Mouse (Mus musculus) hindbrain, embryonic 10.5 days (tissue): ENCODE data around the gene Tmem214. TPM values are rescaled to one million over a fixed set of nuclear protein-coding genes. Genes with fewer than 3 reads are reported as not detected.
"Not testable (repeated sequence)": the region's sequence is repeated elsewhere in the genome, so short reads cannot be mapped to it uniquely, and the experiment has no call there.

Source experiments
- DNase-seq: peaks from one replicate; pipeline ENCODE4 v3.0.0-alpha.2; 2017; ENCODE audit warnings: low spot score
- H3K27ac ChIP-seq: fragments of 300-500 bp; sonication (generic); 2 replicates; pipeline ENCODE4 v1.5.1; 2016; ENCODE audit warnings: mild to moderate bottlenecking, moderate library complexity
- H3K27me3 ChIP-seq: fragments of 300-500 bp; sonication (generic); 2 replicates; pipeline ENCODE4 v1.6.1; 2016; ENCODE audit warnings: mild to moderate bottlenecking; ENCODE audit not compliant: poor library complexity, insufficient read depth, severe bottlenecking
- H3K36me3 ChIP-seq: fragments of 300-500 bp; sonication (generic); 2 replicates; pipeline ENCODE4 v1.6.1; 2016; ENCODE audit warnings: mild to moderate bottlenecking, moderate library complexity
- H3K4me1 ChIP-seq: fragments of 300-500 bp; sonication (generic); replicated peaks from 2 replicates; pipeline ENCODE4 v1.6.1; 2016; ENCODE audit warnings: mild to moderate bottlenecking
- H3K4me3 ChIP-seq: fragments of 300-500 bp; sonication (generic); 2 replicates; pipeline ENCODE4 v1.5.1; 2016; ENCODE audit warnings: mild to moderate bottlenecking, moderate library complexity
- H3K9me3 ChIP-seq: fragments of 300-500 bp; sonication (generic); 2 replicates; pipeline ENCODE4 v1.6.1; 2016; ENCODE audit warnings: mild to moderate bottlenecking, moderate library complexity
- WGBS: fragments of 180-500 bp; shearing (Covaris S2); methylation state at CpG from one replicate; pipeline ENCODE4 v1.1.7; 2016; 5-methylcytosine and 5-hydroxymethylcytosine counted together
- polyA plus RNA-seq: library from polyadenylated mRNA; unstranded; fragments of >200 nt; fragmentation: Nextera tagmentation; extraction: Ambion mirVana; gene quantifications from 2 replicates; pipeline ENCODE4 v1.2.1, GENCODE M21; 2016

The Tmem214 gene
- polyA plus RNA-seq, 1 experiment from 2014 or later: 67.6 TPM

GRCm38 (mm10) chr5:30855674-30856073, 12.1 kb upstream of the Tmem214 start:
- no peak for DNase-seq
- 0 out of 2 replicates have a peak, but pooled peaks cover 8% of the 10 kb centered on the region for H3K9me3 ChIP-seq
- H3K27ac ChIP-seq: no peak overlapping the region
- no peak overlapping the region for H3K4me3 ChIP-seq
- 48% methylated on average over 3 of the region's 3 CpGs for WGBS
- peaks cover 1% of the 10 kb centered on the region for H3K4me1 ChIP-seq
- no peaks in the 10 kb centered on the region for H3K27me3 ChIP-seq
- H3K36me3 ChIP-seq: no peaks in the 10 kb centered on the region

GRCm38 (mm10) chr5:30856124-30856523, 11.7 kb upstream of the Tmem214 start:
- H3K27me3 ChIP-seq: no peaks in the 10 kb centered on the region
- H3K9me3 ChIP-seq: 0 out of 2 replicates have a peak, but pooled peaks cover 8% of the 10 kb centered on the region
- no peaks in the 10 kb centered on the region; the same call in 1 of the 2 replicates for H3K4me1 ChIP-seq
- no peak for DNase-seq
- 90% methylated on average over 2 of the region's 2 CpGs for WGBS
- H3K4me3 ChIP-seq: no peak overlapping the region
- H3K36me3 ChIP-seq: no peaks in the 10 kb centered on the region
- H3K27ac ChIP-seq: no peak overlapping the region

- DNase-seq: no peak
- Histone ChIP-seq H3K4me3 (no peak overlapping the region), H3K36me3 (peaks cover 33% of the 10 kb centered on the region), H3K9me3 (0 out of 2 replicates have a peak, but pooled peaks cover 8% of the 10 kb centered on the region), H3K4me1 (peaks cover 9% of the 10 kb centered on the region; the same call in 1 of the 2 replicates), H3K27me3 (no peaks in the 10 kb centered on the region), H3K27ac (no peak overlapping the region)
- 32% methylated on average over 4 of the region's 4 CpGs for WGBS
These were observed 4.0 kb upstream of the Tmem214 start for GRCm38 (mm10) chr5:30863852-30864251.

- H3K36me3 ChIP-seq: peaks cover 33% of the 10 kb centered on the region
- WGBS: 49% methylated on average over 15 of the region's 15 CpGs
These were observed 3.5 kb upstream of the Tmem214 start for GRCm38 (mm10) chr5:30864322-30864721.

GRCm38 (mm10) chr5:30866871-30867270, 941 bp upstream of the Tmem214 start:
- H3K4me1 ChIP-seq: peaks cover 28% of the 10 kb centered on the region
- 91% methylated on average over 3 of the region's 3 CpGs for WGBS
- H3K36me3 ChIP-seq: peaks cover 45% of the 10 kb centered on the region
- no peaks in the 10 kb centered on the region for H3K27me3 ChIP-seq
- H3K9me3 ChIP-seq: no peaks in the 10 kb centered on the region
- H3K4me3 ChIP-seq: no peak overlapping the region
- no peak for DNase-seq
- no peak overlapping the region for H3K27ac ChIP-seq

More at GRCm38 (mm10) chr5:30864322-30864721, 3.5 kb upstream of the Tmem214 start:
- Histone ChIP-seq H3K4me1 (peaks cover 14% of the 10 kb centered on the region; the same call in 1 of the 2 replicates), H3K9me3 (0 out of 2 replicates have a peak, but pooled peaks cover 8% of the 10 kb centered on the region), H3K27ac (no peak overlapping the region), H3K27me3 (no peaks in the 10 kb centered on the region), H3K4me3 (no peak overlapping the region)
- no peak for DNase-seq

GRCm38 (mm10) chr5:30868981-30869380, 1.2 kb downstream of the Tmem214 start:
- peak overlapping the region; percentile 83 for H3K4me3 ChIP-seq
- H3K27me3 ChIP-seq: no peaks in the 10 kb centered on the region
- H3K36me3 ChIP-seq: peaks cover 61% of the 10 kb centered on the region
- DNase-seq: peak; percentile 49
- WGBS: 20% methylated on average over 9 of the region's 9 CpGs
- H3K9me3 ChIP-seq: no peaks in the 10 kb centered on the region
- peak overlapping the region; percentile 92 for H3K27ac ChIP-seq
- peaks cover 22% of the 10 kb centered on the region for H3K4me1 ChIP-seq

- DNase-seq: peak; percentile 89
- peaks cover 62% of the 10 kb centered on the region for H3K36me3 ChIP-seq
- H3K27ac ChIP-seq: peak overlapping the region; percentile 92
- under 1% methylated on average over 63 of the region's 63 CpGs for WGBS
- H3K27me3 ChIP-seq: no peaks in the 10 kb centered on the region
- H3K9me3 ChIP-seq: no peaks in the 10 kb centered on the region
- peaks cover 19% of the 10 kb centered on the region for H3K4me1 ChIP-seq
- peak overlapping the region; percentile 83 for H3K4me3 ChIP-seq
These were observed 1.8 kb downstream of the Tmem214 start for GRCm38 (mm10) chr5:30869405-30870130.

GRCm38 (mm10) chr5:30870131-30870406, 2.3 kb downstream of the Tmem214 start:
- WGBS: 21% methylated on average over 2 of the region's 2 CpGs
- H3K4me1 ChIP-seq: peaks cover 19% of the 10 kb centered on the region
- H3K27ac ChIP-seq: peak overlapping the region; percentile 92
- no peaks in the 10 kb centered on the region for H3K9me3 ChIP-seq
- peak overlapping the region; percentile 83 for H3K4me3 ChIP-seq
- no peak for DNase-seq
- no peaks in the 10 kb centered on the region for H3K27me3 ChIP-seq
- peaks cover 62% of the 10 kb centered on the region for H3K36me3 ChIP-seq

DNA sequence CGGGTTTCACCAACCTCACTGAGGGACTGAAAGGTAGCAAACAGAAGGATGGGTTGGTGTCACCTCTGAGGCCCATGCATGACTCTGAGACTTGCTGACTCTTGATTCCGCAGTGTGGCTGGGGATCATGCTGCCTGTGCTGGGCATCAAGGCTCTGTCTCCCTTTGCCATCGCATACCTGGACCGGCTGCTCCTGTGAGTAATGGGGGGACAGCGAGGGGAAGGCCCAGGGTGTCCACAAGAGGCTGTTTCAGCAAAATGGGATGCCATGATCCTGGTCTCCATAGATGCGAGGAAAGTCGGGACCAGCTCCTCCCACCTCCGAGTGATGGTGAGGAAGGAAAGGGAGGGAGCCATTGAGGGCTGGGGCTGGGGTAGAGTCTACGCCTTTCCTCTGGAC, 4.8 kb downstream of the Tmem214 start:
- Histone ChIP-seq H3K4me3 (no peak overlapping the region), H3K36me3 (peaks cover 71% of the 10 kb centered on the region), H3K27me3 (no peaks in the 10 kb centered on the region), H3K9me3 (no peaks in the 10 kb centered on the region), H3K27ac (no peak overlapping the region), H3K4me1 (peaks cover 19% of the 10 kb centered on the region)
- DNase-seq: no peak
- WGBS: 96% methylated on average over 9 of the region's 9 CpGs

GRCm38 (mm10) chr5:30874365-30874764, 6.6 kb downstream of the Tmem214 start:
- peaks cover 82% of the 10 kb centered on the region for H3K36me3 ChIP-seq
- no peak for DNase-seq
- 95% methylated on average over 7 of the region's 7 CpGs for WGBS

DNA sequence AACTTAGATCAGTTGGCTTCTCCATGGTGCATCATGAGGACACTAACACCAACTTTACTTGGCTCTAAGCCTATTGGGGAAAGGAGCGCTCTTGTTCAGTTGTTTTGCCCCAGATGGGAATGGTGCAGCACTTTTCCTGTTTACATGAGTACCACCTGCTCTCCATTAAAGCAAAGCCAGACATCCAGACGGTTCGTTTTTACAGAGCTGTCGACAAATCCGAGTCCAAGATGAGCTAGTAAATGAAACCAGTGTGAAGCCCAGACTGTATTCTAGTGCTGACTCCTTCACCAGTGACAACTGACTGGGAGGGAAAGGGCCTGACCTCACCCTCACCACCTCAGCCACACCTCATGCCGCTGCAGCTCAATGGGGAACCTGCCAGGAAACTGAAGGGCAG, 10.8 kb downstream of the Tmem214 start:
- Histone ChIP-seq H3K4me1 (no peaks in the 10 kb centered on the region), H3K36me3 (peaks cover 50% of the 10 kb centered on the region), H3K4me3 (no peak overlapping the region), H3K9me3 (no peaks in the 10 kb centered on the region), H3K27ac (no peak overlapping the region), H3K27me3 (no peaks in the 10 kb centered on the region)
- 59% methylated on average over 6 of the region's 6 CpGs for WGBS
- no peak for DNase-seq

More at GRCm38 (mm10) chr5:30874365-30874764, 6.6 kb downstream of the Tmem214 start:
- Histone ChIP-seq H3K4me1 (peaks cover 14% of the 10 kb centered on the region), H3K27me3 (no peaks in the 10 kb centered on the region), H3K9me3 (no peaks in the 10 kb centered on the region), H3K4me3 (no peak overlapping the region), H3K27ac (no peak overlapping the region)

DNA sequence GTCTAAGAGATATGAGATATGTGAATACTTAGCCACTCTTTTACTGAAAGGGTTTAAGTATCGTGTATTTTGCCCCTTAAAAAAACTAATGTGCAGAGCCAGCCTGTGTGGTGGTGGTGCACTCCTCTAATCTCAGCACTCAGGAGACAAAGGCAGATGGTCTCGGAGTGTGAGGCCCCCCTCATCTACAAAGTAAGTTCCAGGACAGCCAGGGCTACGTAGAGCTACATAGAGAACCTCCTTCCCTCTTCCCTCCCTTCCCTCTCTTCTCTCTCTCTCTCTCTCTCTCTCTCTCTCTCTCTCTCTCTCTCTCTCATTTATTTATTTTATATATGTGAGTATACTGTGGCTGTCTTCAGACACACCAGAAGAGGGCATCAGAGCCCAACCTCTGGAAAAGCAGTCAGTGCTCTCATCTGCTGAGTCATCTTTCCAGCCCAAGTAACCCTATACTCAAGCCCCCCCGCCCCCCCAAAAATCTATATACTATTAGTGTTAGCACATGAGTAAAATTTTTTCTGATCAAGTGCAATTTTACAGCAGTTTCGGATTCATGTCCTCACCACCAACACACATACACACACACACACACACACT, 11.6 kb downstream of the Tmem214 start:
- Histone ChIP-seq H3K36me3 (peaks cover 42% of the 10 kb centered on the region), H3K4me3 (no peak overlapping the region), H3K27ac (no peak overlapping the region), H3K4me1 (no peaks in the 10 kb centered on the region), H3K27me3 (no peaks in the 10 kb centered on the region), H3K9me3 (no peaks in the 10 kb centered on the region)
- WGBS: 80% methylated on average over 5 of the region's 5 CpGs
- DNase-seq: no peak

DNA sequence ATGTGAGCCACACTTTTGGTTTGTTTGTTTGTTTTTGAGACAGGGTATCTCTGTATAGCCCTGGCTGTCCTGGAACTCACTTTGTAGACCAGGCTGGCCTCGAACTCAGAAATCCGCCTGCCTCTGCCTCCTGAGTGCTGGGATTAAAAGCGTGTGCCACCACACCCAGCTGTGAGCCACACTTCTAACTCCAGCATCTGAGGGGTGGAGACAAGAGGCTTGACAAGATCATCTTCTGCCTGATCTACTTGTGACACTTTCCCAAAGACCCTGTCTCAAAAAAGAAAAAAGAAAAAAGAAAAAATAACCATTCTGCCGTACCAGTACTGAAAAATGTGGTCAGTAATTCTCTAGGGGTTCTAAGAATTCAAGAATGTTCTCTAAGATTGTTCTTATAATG, 14.0 kb downstream of the Tmem214 start:
- H3K4me1 ChIP-seq, H3K4me3 ChIP-seq, H3K27ac ChIP-seq, DNase-seq, H3K9me3 ChIP-seq, H3K27me3 ChIP-seq: not testable (repeated sequence)
- peaks cover 18% of the 10 kb centered on the region for H3K36me3 ChIP-seq
- WGBS: 84% methylated on average over 4 of the region's 4 CpGs
